Mouse (Mus musculus) retina, adult 2 months (tissue): ENCODE measurements around the gene Oosp1.

Source experiments
- DNase-seq: peaks from one replicate; pipeline ENCODE4 v3.0.0-alpha.2; 2012; ENCODE audit warnings: low read depth, low spot score

Oosp1 gene

DNA sequence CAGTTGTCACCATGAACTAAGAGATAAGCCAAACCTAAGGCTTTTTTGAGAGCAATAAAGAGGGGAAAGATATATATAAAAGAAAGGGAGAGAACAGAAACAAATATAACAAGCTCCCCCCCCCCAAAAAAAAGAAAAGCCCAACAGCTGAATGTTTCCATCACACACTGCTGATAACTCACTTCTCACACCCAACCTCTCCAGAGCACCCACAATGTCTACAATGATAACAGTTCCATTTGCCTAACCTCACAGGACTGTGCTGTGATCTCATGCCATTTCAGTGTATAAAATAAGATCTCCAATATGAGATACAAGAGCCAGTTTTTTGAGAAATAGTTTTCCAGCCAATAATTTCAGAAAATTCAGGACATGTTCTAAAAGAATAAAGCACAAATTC lies 73.0 kb downstream of the Oosp1 start:
- DNase-seq, result no peak
